14 mouse cellular contexts compared by ENCODE assay signal in the genomic region with DNA sequence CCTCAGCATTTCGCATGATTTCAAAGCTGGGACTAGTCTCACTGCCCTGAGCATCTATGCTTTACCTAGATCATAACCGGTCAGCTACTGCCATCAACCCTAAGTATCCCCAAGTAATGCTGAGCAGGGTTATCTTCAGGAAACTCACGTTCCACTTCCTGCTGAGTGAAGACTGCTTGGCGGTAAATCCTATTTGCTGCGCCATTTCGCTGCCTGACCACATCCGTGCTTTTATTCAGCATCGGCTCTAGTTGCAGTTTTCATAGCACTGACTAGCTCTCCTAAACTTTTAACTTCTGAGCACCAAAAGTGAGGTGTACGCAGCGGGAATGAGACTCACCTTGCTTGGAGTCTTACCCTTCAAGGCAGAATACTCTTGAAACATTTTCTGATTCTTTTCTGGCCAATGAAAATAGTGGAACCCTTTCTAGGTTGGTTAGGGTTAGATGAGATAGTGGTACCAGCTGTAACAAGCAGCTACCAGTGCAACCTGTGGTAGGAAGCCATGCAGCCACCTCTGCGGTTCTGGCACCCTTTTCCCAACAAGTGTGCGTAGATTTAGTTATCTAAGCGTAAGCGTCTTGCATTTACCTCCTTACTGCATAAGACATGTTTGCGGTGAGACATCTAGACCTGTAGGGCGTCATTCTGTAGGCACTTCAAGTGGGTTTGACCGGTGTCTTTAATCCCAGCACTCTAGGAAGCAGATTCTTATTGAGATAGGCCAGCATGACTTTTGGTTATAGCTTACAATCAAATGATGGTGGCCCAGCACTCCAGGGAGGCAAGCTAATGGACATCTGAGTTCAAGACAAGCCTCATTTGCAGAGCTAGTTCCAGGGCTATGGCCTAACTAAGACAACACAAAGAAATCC. TPM values are rescaled to one million over a fixed set of nuclear protein-coding genes. Genes with fewer than 3 reads are reported as not detected.
A peak's percentile ranks its signal among the peaks of the same experiment; 100 is the strongest.
DNase-seq lines count a peak whose midpoint lies in the region; ATAC-seq and TF ChIP-seq lines count a peak whose summit lies in the region.
"Had no signal": no experiment of that assay in that cellular context is flagged by ENCODE, and none has a peak within 500 bp of the region (broad histone marks: within the 10 kb centered on the region; RNA-seq: fewer than 3 reads in every experiment).

No protein-coding gene starts in this region.

- peak; percentile 68 for TF ChIP-seq POLR2A in myocyte (IDR thresholded peaks at IDR 0.05; ENCODE audit: insufficient read length, low read depth)

- H3K36me3 ChIP-seq in myocyte (ENCODE audit: control insufficient read depth, insufficient read depth), result no peaks in the 10 kb centered on the region

- H3ac ChIP-seq in myocyte (ENCODE audit: control insufficient read depth, insufficient read length), result no peak overlapping the region

- DNase-seq in 3134 (ENCODE audit: extremely low read depth, insufficient read length, low spot score) (peak; percentile 74), 3T3-L1 (ENCODE audit: low read depth, low spot score) (peak; percentile 80), R1 (ENCODE audit: low read depth, low spot score) (peak; percentile 61)
- no peak for DNase-seq in right cerebral cortex, postnatal 25 days
- DNase-seq in kidney, postnatal 25 days, result no peak
- DNase-seq: adrenal gland, adult 8-10 months; cerebellum, adult 8-10 months; heart, postnatal 14 days; kidney, adult 9 months; lung, postnatal 10 days had no signal

- ATAC-seq in granulocyte monocyte progenitor cell, adult 5-6 weeks (replicated peaks; ENCODE audit: poor library complexity, severe bottlenecking), result no peak

- no peaks in the 10 kb centered on the region for H3K79me2 ChIP-seq in myocyte (ENCODE audit: control insufficient read depth, insufficient read depth)

- H3K4me2 ChIP-seq in myocyte (ENCODE audit: low read depth), result peak overlapping the region; percentile 93

- no peaks in the 10 kb centered on the region for H3K27me3 ChIP-seq in myocyte (ENCODE audit: control insufficient read depth, insufficient read depth, insufficient read length)

- peak overlapping the region; percentile 50 for H3K4me3 ChIP-seq in myocyte

TF ChIP-seq in myocyte, 11 proteins besides CTCF, POLR2A, EP300 and RAD21:
- TF ChIP-seq POLR2AphosphoS2 (IDR thresholded peaks at IDR 0.05; ENCODE audit: insufficient read length, low read depth) (peak; percentile 89), MYOD1 (IDR thresholded peaks at IDR 0.05; ENCODE audit: control insufficient read depth in 1 of 3, insufficient read length in 2 of 3, low read depth in 2 of 3) (no peak)

RNA-seq across cellular contexts. Expression of gene Hist2h2bb, which starts 4.3 kb away (rescaled TPM):
- 3.7 TPM for polyA plus RNA-seq in myocyte (2012; fragmentation: generic; extraction: Trizol)
- 530 and 902 TPM in 2 replicates for total RNA-seq in granulocyte monocyte progenitor cell, adult 5-6 weeks (2014; fragmentation: Nextera tagmentation)
- 6,305 and 6,740 TPM in 2 replicates for total RNA-seq in granulocyte monocyte progenitor cell, adult 5-6 weeks (2017)

RNA-seq across cellular contexts. Expression of gene Hist2h3b, which starts 5.4 kb away (rescaled TPM):
- 1.1 TPM for polyA plus RNA-seq in myocyte (2012; fragmentation: generic; extraction: Trizol)
- total RNA-seq in granulocyte monocyte progenitor cell, adult 5-6 weeks (2014; fragmentation: Nextera tagmentation), result 61.4 and 193 TPM in 2 replicates
- 408 and 566 TPM in 2 replicates for total RNA-seq in granulocyte monocyte progenitor cell, adult 5-6 weeks (2017)

RNA-seq across cellular contexts. Expression of gene Hist2h4, which starts 10.7 kb away (rescaled TPM):
- 1.1 TPM for polyA plus RNA-seq in myocyte (2012; fragmentation: generic; extraction: Trizol)
- total RNA-seq in granulocyte monocyte progenitor cell, adult 5-6 weeks (2014; fragmentation: Nextera tagmentation), result 26.9 and 57.4 TPM in 2 replicates
- 89.6 and 103 TPM in 2 replicates for total RNA-seq in granulocyte monocyte progenitor cell, adult 5-6 weeks (2017)

RNA-seq across cellular contexts. Expression of gene Fcgr1, which starts 19.9 kb away (rescaled TPM):
- 0.05 TPM for polyA plus RNA-seq in myocyte (2012; fragmentation: generic; extraction: Trizol)
- not detected in 2 replicates for total RNA-seq in granulocyte monocyte progenitor cell, adult 5-6 weeks (2014; fragmentation: Nextera tagmentation)
- total RNA-seq in granulocyte monocyte progenitor cell, adult 5-6 weeks (2017), result 0.04 and 4.6 TPM in 2 replicates

RNA-seq across cellular contexts. Expression of gene Hist2h3c1, which starts 27.3 kb away (rescaled TPM):
- not detected for polyA plus RNA-seq in myocyte (2012; fragmentation: generic; extraction: Trizol)
- total RNA-seq in granulocyte monocyte progenitor cell, adult 5-6 weeks (2014; fragmentation: Nextera tagmentation), result 2.6 TPM in 1 of 2 replicates, not detected in the other
- 3.9 TPM in 1 of 2 replicates, not detected in the other for total RNA-seq in granulocyte monocyte progenitor cell, adult 5-6 weeks (2017)
- total RNA-seq: adrenal gland, adult 8-10 months; left cerebral cortex, postnatal 14 days; midbrain, postnatal 0 days had no signal

Comparison
In these comparisons a context has a peak if more than half of its experiments do, and no peak if none do; other contexts are left out.
1. DNase-seq: peak in 3134 (single experiment), 3T3-L1 (single experiment) and R1 (single experiment); none in right cerebral cortex, postnatal 25 days (single experiment) and kidney, postnatal 25 days (0 of 2).